Mouse (Mus musculus) midbrain, embryonic 11.5 days (tissue): ENCODE measurements around the gene Ctnna3. TPM values are rescaled to one million over a fixed set of nuclear protein-coding genes. Genes with fewer than 3 reads are reported as not detected.
"Not testable (repeated sequence)": the region's sequence is repeated elsewhere in the genome, so short reads cannot be mapped to it uniquely, and the experiment has no call there.

ENCODE experiments used
- ATAC-seq: fragments of 200-750 bp; cut with Nextera tagmentation; 2 replicates; pipeline ENCODE4 v1.8.0; 2017; ENCODE audit warnings: moderate TSS enrichment, moderate library complexity; ENCODE audit not compliant: low FRiP score
- DNase-seq: peaks from one replicate; pipeline ENCODE4 v3.0.0; 2015; ENCODE audit warnings: low spot score; ENCODE audit errors: missing footprints
- H3K27ac ChIP-seq: fragments of 300-500 bp; sonication (generic); 2 replicates; pipeline ENCODE4 v1.5.1; 2014; ENCODE audit warnings: low read depth, low read length
- H3K27me3 ChIP-seq: fragments of 300-500 bp; sonication (generic); 2 replicates; pipeline ENCODE4 v1.6.1; 2014; ENCODE audit warnings: mild to moderate bottlenecking, low read length, moderate library complexity, mixed read lengths; ENCODE audit not compliant: control insufficient read depth, insufficient read depth
- H3K36me3 ChIP-seq: fragments of 300-500 bp; sonication (generic); 2 replicates; pipeline ENCODE4 v1.6.1; 2014; ENCODE audit warnings: mild to moderate bottlenecking, low read length, moderate library complexity, mixed read lengths; ENCODE audit not compliant: control insufficient read depth, insufficient read depth
- H3K4me1 ChIP-seq: fragments of 300-500 bp; sonication (generic); 2 replicates; pipeline ENCODE4 v1.6.1; 2014; ENCODE audit warnings: low read length; ENCODE audit not compliant: control insufficient read depth, insufficient read depth
- H3K4me2 ChIP-seq: fragments of 300-500 bp; sonication (generic); 2 replicates; pipeline ENCODE4 v1.6.1; 2014; ENCODE audit warnings: mild to moderate bottlenecking, moderate library complexity
- H3K4me3 ChIP-seq: fragments of 300-500 bp; sonication (generic); 2 replicates; pipeline ENCODE4 v1.5.1; 2014; ENCODE audit warnings: low read depth, low read length
- H3K9ac ChIP-seq: fragments of 300-500 bp; sonication (generic); 2 replicates; pipeline ENCODE4 v1.6.1; 2014; ENCODE audit warnings: low read length
- H3K9me3 ChIP-seq: fragments of 300-500 bp; sonication (generic); 2 replicates; pipeline ENCODE4 v1.6.1; 2016; ENCODE audit warnings: low read length; ENCODE audit not compliant: control insufficient read depth
- WGBS: fragments of 180-500 bp; shearing (Covaris S2); extraction: QIAGEN DNeasy Blood & Tissue Kit; methylation state at CpG from one replicate; pipeline ENCODE4 v1.1.7; 2014; 5-methylcytosine and 5-hydroxymethylcytosine counted together
- polyA plus RNA-seq: library from polyadenylated mRNA; unstranded; fragments of >200 nt; fragmentation: Nextera tagmentation; extraction: Ambion mirVana; gene quantifications from 2 replicates; pipeline ENCODE4 v1.2.1, GENCODE M21; 2014

The Ctnna3 gene
- polyA plus RNA-seq, 1 experiment from 2014 or later, result not detected

DNA sequence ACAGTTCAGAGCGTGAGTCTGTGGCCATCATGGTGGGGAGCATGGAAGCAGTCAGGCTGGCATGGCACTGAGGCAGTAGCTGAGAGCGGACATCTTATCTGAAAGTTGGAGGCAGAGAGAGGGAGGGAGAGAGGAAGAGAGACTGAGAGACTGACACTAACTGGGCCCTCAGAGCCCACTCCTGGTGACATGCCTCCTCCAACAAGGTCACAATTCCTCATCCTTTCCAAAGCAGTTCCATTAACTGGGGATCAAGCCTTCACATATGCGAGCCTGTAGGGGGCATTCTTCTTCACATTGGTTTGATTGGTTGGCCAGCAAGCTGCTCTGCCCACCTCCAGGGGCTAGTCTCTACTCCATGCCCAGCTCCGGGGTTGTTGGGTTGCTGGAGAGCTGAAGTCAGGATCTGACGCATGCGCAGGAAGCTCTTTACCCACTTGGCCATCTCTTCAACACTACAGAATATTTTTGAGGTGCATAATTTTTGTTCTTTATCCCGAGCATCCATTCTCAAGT lies 1.4 kb downstream of the Ctnna3 start:
- Histone ChIP-seq H3K4me3 (no peak overlapping the region), H3K4me2 (no peak overlapping the region), H3K27me3 (no peaks in the 10 kb centered on the region), H3K36me3 (no peaks in the 10 kb centered on the region), H3K27ac (no peak overlapping the region), H3K9ac (no peak overlapping the region), H3K4me1 (no peaks in the 10 kb centered on the region), H3K9me3 (no peaks in the 10 kb centered on the region)
- WGBS, result 91% methylated on average over 7 of the region's 7 CpGs
- no peak for DNase-seq
- no peak for ATAC-seq

DNA sequence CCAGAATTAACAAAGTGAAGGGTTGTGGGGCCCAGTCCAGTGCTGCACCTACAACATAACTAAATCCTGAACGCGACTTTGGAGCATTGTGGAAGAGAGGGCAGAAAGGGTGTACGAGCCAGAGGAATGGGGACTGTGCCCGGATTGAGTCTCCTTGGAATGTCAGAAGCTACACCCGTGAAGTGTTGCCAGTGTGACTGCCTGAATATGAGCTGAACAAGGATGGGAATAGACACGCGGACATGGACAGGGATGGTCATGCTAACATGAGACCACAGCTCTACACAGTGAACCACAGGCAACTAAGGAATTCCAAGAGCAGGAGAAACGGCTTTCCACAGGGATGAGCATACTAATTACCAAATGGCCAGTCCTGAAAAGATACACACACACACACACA lies 2.2 kb downstream of the Ctnna3 start:
- Histone ChIP-seq H3K27me3 (no peaks in the 10 kb centered on the region), H3K4me2 (no peak overlapping the region), H3K4me3 (no peak overlapping the region), H3K4me1 (no peaks in the 10 kb centered on the region), H3K36me3 (no peaks in the 10 kb centered on the region), H3K9me3 (no peaks in the 10 kb centered on the region), H3K9ac (no peak overlapping the region), H3K27ac (no peak overlapping the region)
- WGBS, result 91% methylated on average over 8 of the region's 8 CpGs
- DNase-seq, result no peak
- no peak for ATAC-seq

DNA sequence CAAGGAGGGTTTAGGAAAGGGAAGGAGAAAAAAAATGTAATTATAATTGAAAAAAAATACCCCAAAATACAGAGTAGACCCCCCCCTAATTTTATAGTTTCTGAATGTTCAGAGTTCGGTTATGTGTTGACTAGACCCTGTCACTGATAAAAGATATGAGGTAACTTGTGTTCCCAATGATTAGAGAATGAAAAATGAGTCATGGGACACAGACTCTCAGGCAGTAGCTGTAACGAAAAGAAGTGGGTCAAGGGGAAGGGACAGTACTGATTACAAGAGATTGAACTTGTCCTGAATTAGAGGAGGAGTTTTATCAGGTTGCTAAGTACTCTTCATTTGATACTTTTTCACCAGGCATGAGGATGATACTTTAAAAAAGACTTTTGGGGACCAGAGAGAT lies 3.0 kb downstream of the Ctnna3 start:
- H3K4me2 ChIP-seq, result no peak overlapping the region

DNA sequence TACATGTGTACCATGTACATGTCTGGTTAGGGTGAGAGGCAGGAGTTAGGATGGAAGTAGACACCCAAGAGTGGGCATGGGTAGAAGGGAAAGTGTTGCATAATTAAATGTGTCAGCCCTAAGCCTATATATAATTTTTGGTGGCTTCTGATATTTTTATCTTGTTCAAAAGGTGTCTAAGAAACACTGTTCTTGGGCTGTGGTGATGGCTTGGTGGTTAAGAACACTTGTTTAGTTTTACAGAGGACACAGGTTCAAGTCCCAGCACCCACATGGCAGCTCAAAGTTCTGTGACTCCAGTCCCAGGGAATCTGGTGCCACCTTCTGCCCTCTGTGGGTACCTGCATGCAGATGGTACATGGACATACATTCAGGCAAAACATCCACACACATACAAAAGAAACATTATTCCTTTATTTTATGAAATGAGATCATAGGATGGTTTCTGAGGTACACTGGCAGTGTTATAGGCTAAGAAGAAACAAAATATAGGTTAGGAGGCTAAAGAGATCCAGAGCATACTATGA lies 8.9 kb downstream of the Ctnna3 start:
- ATAC-seq (no peak), DNase-seq (no peak)
- Histone ChIP-seq H3K9me3 (no peaks in the 10 kb centered on the region), H3K27ac (no peak overlapping the region), H3K4me1 (no peaks in the 10 kb centered on the region), H3K36me3 (no peaks in the 10 kb centered on the region), H3K9ac (no peak overlapping the region), H3K27me3 (no peaks in the 10 kb centered on the region), H3K4me3 (no peak overlapping the region), H3K4me2 (no peak overlapping the region)

More for the DNA sequence above, 3.0 kb downstream of the Ctnna3 start:
- no peak for DNase-seq
- Histone ChIP-seq H3K4me3 (no peak overlapping the region), H3K9me3 (no peaks in the 10 kb centered on the region), H3K27ac (no peak overlapping the region), H3K4me1 (no peaks in the 10 kb centered on the region), H3K27me3 (no peaks in the 10 kb centered on the region), H3K36me3 (no peaks in the 10 kb centered on the region), H3K9ac (no peak overlapping the region)
- WGBS, result 80% methylated on average over 2 of the region's 2 CpGs
- ATAC-seq, result no peak

DNA sequence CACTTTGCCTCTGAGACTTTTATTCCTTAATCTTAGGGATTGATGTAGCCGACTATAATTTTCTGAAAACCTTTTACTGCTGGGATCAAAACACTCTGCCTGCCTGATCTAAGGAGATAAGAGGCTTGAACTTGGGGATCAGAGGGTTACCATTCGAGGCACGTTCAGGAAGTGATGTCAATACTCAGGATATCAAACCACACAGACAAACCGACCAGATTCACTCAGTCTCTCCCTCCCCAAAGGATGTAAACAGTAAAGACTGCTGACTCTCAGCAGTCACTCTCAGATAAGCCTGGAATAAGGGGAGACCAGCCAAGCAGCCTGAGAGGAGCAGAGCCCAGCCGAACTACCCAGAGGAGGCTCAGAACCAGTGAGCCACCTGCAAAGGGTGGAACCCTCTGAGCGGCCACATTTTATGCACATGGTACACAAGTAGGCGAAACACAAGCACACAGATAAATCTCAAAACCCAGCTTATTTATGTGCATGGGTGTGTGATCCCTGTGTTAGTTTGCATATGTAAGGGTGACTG lies 9.9 kb downstream of the Ctnna3 start:
- H3K4me3 ChIP-seq, result no peak overlapping the region
- H3K4me1 ChIP-seq, result no peaks in the 10 kb centered on the region
- no peak overlapping the region for H3K27ac ChIP-seq
- ATAC-seq, result no peak
- 71% methylated on average over 7 of the region's 7 CpGs for WGBS
- DNase-seq, result peak; percentile 17
- no peaks in the 10 kb centered on the region for H3K9me3 ChIP-seq
- H3K4me2 ChIP-seq, result no peak overlapping the region
- H3K9ac ChIP-seq, result no peak overlapping the region
- H3K27me3 ChIP-seq, result no peaks in the 10 kb centered on the region
- H3K36me3 ChIP-seq, result no peaks in the 10 kb centered on the region

DNA sequence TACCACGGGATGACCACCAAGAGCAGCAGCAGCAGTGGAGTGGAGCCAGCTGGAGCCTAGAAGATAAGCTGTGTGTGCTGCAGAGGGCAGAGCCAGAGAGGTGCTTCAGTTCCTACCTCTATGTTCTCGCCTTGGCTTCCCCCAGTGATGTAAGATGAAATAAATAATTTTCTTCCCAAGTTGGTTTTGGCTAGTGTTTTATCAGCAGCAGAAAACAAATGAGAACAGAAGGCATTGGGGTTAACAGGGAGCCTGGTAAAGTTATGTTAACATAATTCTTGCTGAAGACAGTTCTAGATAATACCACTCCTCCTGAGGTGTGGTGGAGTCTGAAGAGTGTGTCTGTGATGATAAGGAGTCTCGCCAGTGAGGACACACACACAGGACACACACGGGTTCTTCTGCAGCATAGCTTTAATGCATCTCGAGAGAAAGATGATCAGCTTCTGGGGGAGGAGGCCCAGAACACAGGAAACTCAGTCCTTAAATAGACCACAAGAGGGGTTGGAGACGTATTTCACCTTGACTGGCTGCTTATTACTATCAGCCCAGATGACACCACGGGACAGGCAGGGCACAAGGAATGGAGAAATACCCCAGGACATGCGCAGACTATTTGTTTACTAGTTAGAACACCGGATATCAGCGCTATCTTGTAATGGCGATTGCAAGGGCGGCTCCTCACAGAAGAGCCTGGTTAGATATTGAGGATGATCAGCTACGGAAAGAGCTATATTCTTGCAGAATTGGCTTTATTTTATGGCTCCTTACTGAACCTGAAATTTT lies 14.9 kb downstream of the Ctnna3 start:
- ATAC-seq, H3K36me3 ChIP-seq, H3K9me3 ChIP-seq, H3K27me3 ChIP-seq, H3K4me1 ChIP-seq, H3K9ac ChIP-seq, DNase-seq, H3K27ac ChIP-seq, H3K4me2 ChIP-seq, H3K4me3 ChIP-seq: not testable (repeated sequence)
- 85% methylated on average over 13 of the region's 13 CpGs for WGBS

GRCm38 (mm10) chr10:63453926-63454325 lies 24.0 kb downstream of the Ctnna3 start:
- Histone ChIP-seq H3K4me3 (no peak overlapping the region), H3K27ac (no peak overlapping the region), H3K36me3 (no peaks in the 10 kb centered on the region), H3K9me3 (no peaks in the 10 kb centered on the region), H3K9ac (no peak overlapping the region), H3K27me3 (no peaks in the 10 kb centered on the region), H3K4me1 (peaks cover 5% of the 10 kb centered on the region; the same call in 1 of the 2 replicates), H3K4me2 (no peak overlapping the region)
- WGBS, result 94% methylated on average over 4 of the region's 4 CpGs
- DNase-seq (no peak), ATAC-seq (no peak)

GRCm38 (mm10) chr10:63455110-63455878 lies 25.4 kb downstream of the Ctnna3 start:
- ATAC-seq (peak; percentile 59; the same call in 1 of the 2 replicates), DNase-seq (no peak)
- Histone ChIP-seq H3K9me3 (no peaks in the 10 kb centered on the region), H3K27me3 (no peaks in the 10 kb centered on the region), H3K4me2 (no peak overlapping the region), H3K9ac (no peak overlapping the region), H3K4me3 (no peak overlapping the region), H3K36me3 (no peaks in the 10 kb centered on the region), H3K27ac (no peak overlapping the region), H3K4me1 (peaks cover 5% of the 10 kb centered on the region; the same call in 1 of the 2 replicates)
- 49% methylated on average over 8 of the region's 8 CpGs for whole genome bisulfite sequencing
